Mouse (Mus musculus): ENCODE data around the gene Eps15l1. TPM values are rescaled to one million over a fixed set of nuclear protein-coding genes. Genes with fewer than 3 reads are reported as not detected.

Gene Eps15l1
- polyA plus RNA-seq, 1 experiment from 2014 or later, result 60.6 TPM

DNA sequence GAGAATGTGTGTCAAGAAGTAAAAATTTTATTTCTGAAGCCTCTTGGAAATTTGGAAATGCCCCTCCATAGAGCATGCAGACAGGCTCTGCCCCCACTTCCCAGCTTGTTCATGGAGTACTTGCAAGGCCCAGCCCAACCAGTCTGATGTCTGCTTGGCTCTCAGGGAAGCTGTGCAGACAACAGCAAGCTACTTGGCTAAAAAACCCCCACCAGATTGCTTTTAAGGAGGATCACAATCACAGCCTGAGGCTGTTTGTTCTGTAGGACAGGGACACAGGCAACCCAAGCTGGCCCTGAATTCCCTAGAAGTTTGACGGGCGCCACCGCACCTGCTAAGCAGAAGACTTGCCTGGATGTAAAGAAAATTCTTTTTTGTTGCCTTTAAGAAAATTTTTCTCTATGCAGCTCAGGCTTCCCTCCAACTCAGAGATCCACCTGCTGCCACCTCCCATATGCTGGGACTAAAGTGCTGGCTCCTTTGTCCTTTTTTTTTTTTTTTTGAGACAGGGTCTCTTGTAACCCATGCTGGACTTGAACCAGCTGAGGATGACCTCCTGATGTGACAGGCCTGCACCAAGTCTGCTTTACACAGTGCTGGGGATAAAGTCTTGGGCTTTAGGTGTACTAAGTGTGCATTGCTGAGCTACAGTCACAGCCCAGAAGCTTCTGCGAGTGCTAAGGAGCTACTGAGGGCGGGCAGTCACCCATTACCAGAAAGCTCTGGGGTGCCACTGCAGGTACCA lies 78.5 kb downstream of the Eps15l1 start:
- Histone ChIP-seq H3K36me3 (ENCODE audit: control insufficient read depth, insufficient read depth, low read length) (peaks cover 83% of the 10 kb centered on the region), H3K4me2 (ENCODE audit: low read length) (no peak overlapping the region), H3K9me3 (ENCODE audit: control insufficient read depth, low read length) (no peaks in the 10 kb centered on the region), H3K4me3 (ENCODE audit: low read depth, low read length) (no peak overlapping the region), H3K27me3 (replicated peaks; ENCODE audit: control insufficient read depth, insufficient read depth, low read length) (no peaks in the 10 kb centered on the region), H3K27ac (ENCODE audit: low read depth) (no peak overlapping the region), H3K4me1 (replicated peaks; ENCODE audit: control insufficient read depth, insufficient read depth, low read length) (no peaks in the 10 kb centered on the region), H3K9ac (ENCODE audit: low read length) (no peak overlapping the region)
- no peak for DNase-seq (ENCODE audit: low spot score)
- WGBS, result 94% methylated on average over 5 of the region's 5 CpGs
- ATAC-seq (replicated peaks; ENCODE audit: low FRiP score, low TSS enrichment, low read depth), result no peak

DNA sequence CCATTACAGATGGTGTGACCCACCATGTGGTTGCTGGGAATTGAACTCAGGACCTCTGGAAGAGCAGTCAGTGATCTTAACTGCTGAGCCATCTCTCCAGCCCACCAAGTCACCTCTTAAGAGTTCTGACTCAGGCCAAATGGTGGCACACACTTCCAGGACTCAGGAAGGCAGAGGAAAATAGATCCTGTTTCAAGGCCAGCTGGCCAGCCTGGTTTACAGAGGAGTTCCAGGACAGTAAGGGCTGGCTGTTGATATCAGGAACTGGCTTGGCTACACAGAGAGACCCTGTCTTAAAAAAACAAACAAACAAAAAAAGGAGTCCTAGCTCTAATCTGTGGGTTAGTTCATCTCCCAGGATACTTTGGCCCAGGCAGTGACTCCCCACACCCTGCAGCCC lies 84.2 kb downstream of the Eps15l1 start:
- no peak overlapping the region for H3K4me3 ChIP-seq (ENCODE audit: low read depth, low read length)
- H3K9ac ChIP-seq (ENCODE audit: low read length), result no peak overlapping the region
- H3K27ac ChIP-seq (ENCODE audit: low read depth), result no peak overlapping the region
- H3K4me1 ChIP-seq (replicated peaks; ENCODE audit: control insufficient read depth, insufficient read depth, low read length), result no peaks in the 10 kb centered on the region
- no peaks in the 10 kb centered on the region for H3K27me3 ChIP-seq (replicated peaks; ENCODE audit: control insufficient read depth, insufficient read depth, low read length)
- no peaks in the 10 kb centered on the region for H3K9me3 ChIP-seq (ENCODE audit: control insufficient read depth, low read length)
- peaks cover 57% of the 10 kb centered on the region for H3K36me3 ChIP-seq (ENCODE audit: control insufficient read depth, insufficient read depth, low read length)
- DNase-seq (ENCODE audit: low spot score) (no peak), ATAC-seq (replicated peaks; ENCODE audit: low FRiP score, low TSS enrichment, low read depth) (no peak)
- H3K4me2 ChIP-seq (ENCODE audit: low read length), result no peak overlapping the region

GRCm38 (mm10) chr8:72336273-72336672 lies 85.0 kb downstream of the Eps15l1 start:
- Histone ChIP-seq H3K9ac (ENCODE audit: low read length) (no peak overlapping the region), H3K4me1 (replicated peaks; ENCODE audit: control insufficient read depth, insufficient read depth, low read length) (no peaks in the 10 kb centered on the region), H3K9me3 (ENCODE audit: control insufficient read depth, low read length) (no peaks in the 10 kb centered on the region), H3K36me3 (ENCODE audit: control insufficient read depth, insufficient read depth, low read length) (peaks cover 50% of the 10 kb centered on the region), H3K4me3 (ENCODE audit: low read depth, low read length) (no peak overlapping the region), H3K4me2 (ENCODE audit: low read length) (no peak overlapping the region), H3K27me3 (replicated peaks; ENCODE audit: control insufficient read depth, insufficient read depth, low read length) (no peaks in the 10 kb centered on the region), H3K27ac (ENCODE audit: low read depth) (no peak overlapping the region)
- no peak for DNase-seq (ENCODE audit: low spot score)
- WGBS, result 67% methylated on average over 2 of the region's 2 CpGs
- no peak for ATAC-seq (replicated peaks; ENCODE audit: low FRiP score, low TSS enrichment, low read depth)

DNA sequence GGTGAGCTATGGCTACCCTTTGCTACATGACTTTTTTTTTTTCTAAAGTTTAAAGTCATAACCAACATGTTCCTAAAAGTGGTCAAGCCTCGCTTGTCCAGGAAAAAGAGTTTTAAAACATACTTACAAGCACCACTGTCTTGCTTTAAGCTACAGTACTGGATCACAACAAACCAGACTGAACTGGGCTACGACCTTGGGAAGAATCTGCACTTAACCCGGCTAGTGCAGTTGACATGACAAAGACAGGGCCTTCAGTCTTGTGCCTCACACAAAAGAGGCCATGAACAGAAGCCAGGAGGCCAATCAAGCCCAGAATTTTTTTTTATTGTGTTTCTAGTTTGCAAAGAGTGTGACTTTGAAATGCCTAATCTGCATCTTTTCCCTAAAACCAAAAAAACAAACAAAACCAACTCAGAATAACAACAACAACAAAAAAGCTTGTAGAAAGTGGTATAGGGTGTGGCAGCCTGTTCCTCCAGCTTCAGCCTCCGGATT lies 87.1 kb downstream of the Eps15l1 start:
- Histone ChIP-seq H3K9me3 (ENCODE audit: control insufficient read depth, low read length) (no peaks in the 10 kb centered on the region), H3K36me3 (ENCODE audit: control insufficient read depth, insufficient read depth, low read length) (peaks cover 29% of the 10 kb centered on the region), H3K9ac (ENCODE audit: low read length) (no peak overlapping the region), H3K4me1 (replicated peaks; ENCODE audit: control insufficient read depth, insufficient read depth, low read length) (no peaks in the 10 kb centered on the region), H3K4me3 (ENCODE audit: low read depth, low read length) (no peak overlapping the region), H3K4me2 (ENCODE audit: low read length) (no peak overlapping the region), H3K27me3 (replicated peaks; ENCODE audit: control insufficient read depth, insufficient read depth, low read length) (no peaks in the 10 kb centered on the region), H3K27ac (ENCODE audit: low read depth) (no peak overlapping the region)
- DNase-seq (ENCODE audit: low spot score), result no peak
- WGBS, result 72% methylated on average over 4 of the region's 4 CpGs
- no peak for ATAC-seq (replicated peaks; ENCODE audit: low FRiP score, low TSS enrichment, low read depth)

DNA sequence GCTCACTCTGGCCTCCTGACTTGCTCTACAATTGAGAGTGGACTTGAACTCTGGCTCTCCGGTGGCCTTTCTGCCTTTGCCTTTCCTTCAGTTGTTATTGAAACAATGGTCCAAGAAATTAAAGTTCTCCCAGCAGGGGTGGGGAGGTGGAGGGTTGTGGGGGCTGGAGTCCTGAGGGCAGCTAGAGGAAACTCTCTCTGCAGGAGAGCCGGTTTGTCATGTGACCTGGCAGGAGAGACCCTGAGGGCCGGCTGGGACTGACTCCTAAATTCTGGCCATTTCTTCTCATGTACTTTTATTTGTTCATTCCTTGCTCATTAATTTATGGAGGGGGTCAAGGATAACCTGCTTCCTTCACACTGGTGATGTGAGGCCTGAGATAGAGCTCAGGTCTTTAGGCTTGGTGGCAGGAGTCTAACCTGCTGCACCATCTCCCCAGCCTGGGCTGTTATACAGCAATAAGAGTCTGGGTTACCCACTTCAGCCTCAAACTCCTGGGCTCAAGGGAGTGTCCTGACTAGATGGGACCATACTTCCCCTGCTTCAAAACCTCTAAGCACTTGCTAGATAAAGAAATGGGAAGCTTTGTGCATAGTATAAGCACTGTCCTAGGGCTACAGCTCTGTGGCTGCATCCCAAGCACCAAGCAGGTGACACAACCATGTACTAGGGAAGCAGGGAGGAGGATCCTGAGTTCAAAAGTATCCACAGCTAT lies 87.7 kb downstream of the Eps15l1 start:
- Histone ChIP-seq H3K9ac (ENCODE audit: low read length) (no peak overlapping the region), H3K36me3 (ENCODE audit: control insufficient read depth, insufficient read depth, low read length) (peaks cover 23% of the 10 kb centered on the region), H3K9me3 (ENCODE audit: control insufficient read depth, low read length) (no peaks in the 10 kb centered on the region), H3K4me1 (replicated peaks; ENCODE audit: control insufficient read depth, insufficient read depth, low read length) (no peaks in the 10 kb centered on the region), H3K4me2 (ENCODE audit: low read length) (no peak overlapping the region), H3K27me3 (replicated peaks; ENCODE audit: control insufficient read depth, insufficient read depth, low read length) (no peaks in the 10 kb centered on the region), H3K27ac (ENCODE audit: low read depth) (no peak overlapping the region), H3K4me3 (ENCODE audit: low read depth, low read length) (no peak overlapping the region)
- 45% methylated on average over 3 of the region's 3 CpGs for WGBS
- DNase-seq (ENCODE audit: low spot score) (no peak), ATAC-seq (replicated peaks; ENCODE audit: low FRiP score, low TSS enrichment, low read depth) (no peak)

GRCm38 (mm10) chr8:72331631-72332030 lies 89.6 kb downstream of the Eps15l1 start:
- no peak overlapping the region for H3K4me2 ChIP-seq (ENCODE audit: low read length)
- DNase-seq (ENCODE audit: low spot score) (no peak), ATAC-seq (replicated peaks; ENCODE audit: low FRiP score, low TSS enrichment, low read depth) (no peak)
- H3K36me3 ChIP-seq (ENCODE audit: control insufficient read depth, insufficient read depth, low read length), result peaks cover 7% of the 10 kb centered on the region; the same call in 1 of the 2 replicates
- no peak overlapping the region for H3K4me3 ChIP-seq (ENCODE audit: low read depth, low read length)
- WGBS, result 92% methylated on average over 4 of the region's 4 CpGs
- H3K9ac ChIP-seq (ENCODE audit: low read length), result no peak overlapping the region
- H3K4me1 ChIP-seq (replicated peaks; ENCODE audit: control insufficient read depth, insufficient read depth, low read length), result no peaks in the 10 kb centered on the region
- H3K27me3 ChIP-seq (replicated peaks; ENCODE audit: control insufficient read depth, insufficient read depth, low read length), result no peaks in the 10 kb centered on the region
- H3K9me3 ChIP-seq (ENCODE audit: control insufficient read depth, low read length), result no peaks in the 10 kb centered on the region
- H3K27ac ChIP-seq (ENCODE audit: low read depth), result no peak overlapping the region

GRCm38 (mm10) chr8:72330806-72331516 lies 90.3 kb downstream of the Eps15l1 start:
- DNase-seq (ENCODE audit: low spot score), result no peak
- no peak overlapping the region for H3K4me3 ChIP-seq (ENCODE audit: low read depth, low read length)
- no peaks in the 10 kb centered on the region for H3K27me3 ChIP-seq (replicated peaks; ENCODE audit: control insufficient read depth, insufficient read depth, low read length)
- H3K4me1 ChIP-seq (replicated peaks; ENCODE audit: control insufficient read depth, insufficient read depth, low read length), result no peaks in the 10 kb centered on the region
- no peak overlapping the region for H3K9ac ChIP-seq (ENCODE audit: low read length)
- no peak for ATAC-seq (replicated peaks; ENCODE audit: low FRiP score, low TSS enrichment, low read depth)
- peaks cover 2% of the 10 kb centered on the region; the same call in 1 of the 2 replicates for H3K36me3 ChIP-seq (ENCODE audit: control insufficient read depth, insufficient read depth, low read length)
- no peak overlapping the region for H3K27ac ChIP-seq (ENCODE audit: low read depth)
- WGBS, result 82% methylated on average over 6 of the region's 6 CpGs
- no peaks in the 10 kb centered on the region for H3K9me3 ChIP-seq (ENCODE audit: control insufficient read depth, low read length)
- no peak overlapping the region for H3K4me2 ChIP-seq (ENCODE audit: low read length)

DNA sequence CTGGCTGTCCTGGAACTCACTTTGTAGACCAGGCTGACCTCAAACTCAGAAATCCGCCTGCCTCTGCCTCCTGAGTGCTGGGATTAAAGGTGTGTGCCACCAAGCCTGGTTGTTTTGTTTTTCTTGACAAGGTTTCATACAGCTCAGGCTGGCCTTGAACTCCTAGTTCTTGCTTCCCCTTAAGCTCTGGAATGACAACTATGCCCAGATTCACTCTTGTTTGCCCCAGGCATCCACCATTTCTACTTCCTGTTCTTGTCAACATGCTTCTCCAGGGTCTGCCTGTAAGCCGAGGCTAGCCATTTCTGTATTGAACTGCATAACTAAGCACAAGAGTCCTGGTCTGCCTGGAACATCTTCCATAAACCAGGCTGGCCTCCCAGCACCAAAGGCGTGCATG lies 92.1 kb downstream of the Eps15l1 start:
- no peak overlapping the region for H3K9ac ChIP-seq (ENCODE audit: low read length)
- no peaks in the 10 kb centered on the region for H3K27me3 ChIP-seq (replicated peaks; ENCODE audit: control insufficient read depth, insufficient read depth, low read length)
- no peaks in the 10 kb centered on the region for H3K36me3 ChIP-seq (ENCODE audit: control insufficient read depth, insufficient read depth, low read length)
- ATAC-seq (replicated peaks; ENCODE audit: low FRiP score, low TSS enrichment, low read depth), result no peak
- DNase-seq (ENCODE audit: low spot score), result no peak
- no peak overlapping the region for H3K4me2 ChIP-seq (ENCODE audit: low read length)
- 95% methylated on average over 3 of the region's 3 CpGs for WGBS
- H3K9me3 ChIP-seq (ENCODE audit: control insufficient read depth, low read length), result no peaks in the 10 kb centered on the region
- no peak overlapping the region for H3K27ac ChIP-seq (ENCODE audit: low read depth)
- no peak overlapping the region for H3K4me3 ChIP-seq (ENCODE audit: low read depth, low read length)
- H3K4me1 ChIP-seq (replicated peaks; ENCODE audit: control insufficient read depth, insufficient read depth, low read length), result no peaks in the 10 kb centered on the region

All from intestine, embryonic 14.5 days (tissue).